Mouse (Mus musculus) T-cell, adult 2 months (primary cell): Measurements from ENCODE around the gene Fndc4.

ENCODE experiments used
- DNase-seq: peaks from one replicate; pipeline ENCODE4 v3.0.0; 2022; ENCODE audit warnings: low spot score

Gene Fndc4

DNA sequence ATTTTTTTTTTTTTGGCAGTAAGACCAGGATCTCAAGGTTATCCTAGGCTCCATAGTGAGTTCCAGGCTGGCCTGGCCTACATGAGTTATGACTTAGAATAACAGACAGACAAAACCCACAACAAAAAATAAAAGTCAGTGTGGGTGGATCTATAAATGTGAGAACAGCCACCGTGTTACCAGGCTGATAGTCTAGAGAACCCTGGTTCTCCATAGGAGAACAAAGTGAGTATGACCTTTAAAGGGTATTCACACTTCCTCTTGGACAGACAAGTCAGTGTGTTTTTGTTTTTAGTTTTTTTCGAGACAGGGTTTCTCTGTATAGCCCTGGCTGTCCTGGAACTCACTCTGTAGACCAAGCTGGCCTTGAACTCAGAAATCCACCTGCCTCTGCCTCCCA lies 39.9 kb downstream of the Fndc4 start:
- no peak for DNase-seq

DNA sequence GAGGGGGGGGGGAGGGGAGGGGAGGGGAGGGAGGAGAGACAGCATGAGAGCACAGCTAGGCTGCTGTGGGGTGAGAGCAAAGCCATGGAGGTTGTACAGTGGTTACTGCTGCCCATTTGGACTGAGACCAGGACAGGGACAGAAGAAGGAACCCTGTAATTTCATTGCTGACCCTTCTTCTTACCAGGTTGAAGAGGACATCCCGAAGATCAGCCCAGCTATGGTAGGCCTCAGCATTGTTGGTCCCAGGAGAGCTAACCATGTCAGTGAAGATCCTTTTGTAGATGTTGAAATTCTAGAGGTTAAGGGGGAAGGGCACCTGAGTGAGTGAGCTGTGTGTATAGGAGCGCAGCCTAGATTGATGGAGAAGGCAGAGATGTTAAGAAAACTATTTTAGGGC lies 40.5 kb downstream of the Fndc4 start:
- no peak for DNase-seq

DNA sequence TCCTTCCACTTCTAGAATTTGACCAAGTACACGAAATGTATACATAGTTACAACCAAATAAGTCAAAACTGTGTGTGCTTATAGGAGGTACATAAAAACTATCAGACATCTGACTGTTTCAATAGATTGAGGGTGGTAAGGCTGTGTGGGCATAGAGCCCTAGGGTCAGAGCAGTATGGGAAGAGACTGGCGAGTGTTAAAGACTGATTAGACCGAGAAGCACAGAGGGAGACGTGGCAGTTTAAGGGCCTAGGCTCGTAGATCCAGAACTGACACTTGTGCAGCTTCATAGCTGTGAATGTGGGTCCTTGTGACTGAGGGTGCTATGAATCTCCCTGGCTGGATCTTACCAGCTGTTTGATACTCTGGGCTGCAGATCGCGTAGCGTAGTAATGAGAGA lies 41.0 kb downstream of the Fndc4 start:
- no peak for DNase-seq

DNA sequence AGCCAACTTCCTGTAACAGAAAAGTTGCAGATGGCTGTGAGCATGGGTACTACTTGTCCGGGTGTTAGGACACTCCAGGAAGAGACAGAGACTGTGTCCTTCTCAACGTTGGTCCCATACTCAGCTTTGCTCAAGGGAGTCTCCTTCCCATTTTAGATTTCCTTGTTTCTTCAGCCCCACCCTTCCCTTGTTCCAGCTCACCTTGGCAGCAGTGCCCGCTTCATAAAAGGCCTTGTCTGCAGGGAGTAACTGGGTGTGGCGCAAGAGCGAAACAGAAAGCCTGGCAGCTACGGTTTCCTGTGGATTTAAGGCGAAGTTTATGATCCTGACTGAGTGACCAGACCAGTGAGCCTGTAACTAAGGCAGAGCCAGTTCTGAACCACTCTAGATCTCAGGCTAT lies 41.4 kb downstream of the Fndc4 start:
- no peak for DNase-seq

DNA sequence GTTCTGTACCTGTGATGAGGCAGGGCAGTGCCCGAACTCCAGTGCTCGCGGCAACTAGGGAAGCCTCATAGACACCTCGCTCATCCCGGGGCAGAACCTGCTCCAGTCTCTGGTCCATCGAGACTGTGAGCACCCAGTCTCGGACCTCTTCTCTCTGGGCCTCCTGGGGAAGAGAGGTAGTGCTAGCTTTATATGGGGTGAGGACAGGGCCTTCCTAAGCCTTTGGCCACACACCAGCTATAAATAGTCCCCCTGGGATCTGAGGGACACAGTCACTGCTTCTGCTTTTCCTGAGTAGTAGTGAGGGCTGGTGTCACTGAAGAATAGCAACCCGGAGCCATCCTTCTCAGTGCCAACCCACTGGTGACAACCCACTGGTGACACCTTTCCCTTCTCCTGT lies 42.1 kb downstream of the Fndc4 start:
- no peak for DNase-seq

DNA sequence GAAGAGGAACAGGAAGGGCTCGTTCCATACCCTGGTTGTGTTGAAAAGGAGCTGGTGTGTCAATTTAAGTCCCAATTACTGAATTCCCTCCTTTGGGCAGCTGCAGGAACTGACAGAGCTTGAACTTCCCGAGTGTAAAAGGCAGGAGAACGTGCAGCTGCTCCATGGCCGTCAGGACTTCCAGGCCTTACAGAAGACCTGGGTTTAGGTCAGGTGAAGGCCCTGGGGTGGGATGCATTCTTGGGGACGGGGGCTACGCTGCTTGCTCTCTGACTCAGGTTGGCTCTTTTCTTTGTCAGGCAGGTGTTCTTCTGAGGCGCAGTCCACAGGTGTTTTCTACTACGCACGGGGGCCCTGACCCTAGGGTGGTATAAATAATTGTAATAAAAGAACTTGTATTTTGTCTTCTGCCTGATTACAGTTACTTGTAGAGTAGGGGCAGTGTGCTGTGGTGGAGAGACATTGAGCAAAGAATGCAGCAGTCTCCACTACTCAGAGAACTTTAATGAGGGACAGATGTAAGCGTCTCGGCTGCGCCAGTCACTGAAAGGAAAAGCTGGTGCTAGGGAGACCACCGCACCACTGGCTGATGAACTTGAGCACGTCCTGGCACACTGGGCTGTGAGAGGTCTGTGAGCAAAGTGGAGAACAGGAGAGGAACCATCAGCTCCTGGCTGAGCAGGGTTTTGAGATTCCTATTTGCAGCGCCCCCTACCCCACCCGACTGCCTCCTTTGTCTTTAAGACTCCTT lies 42.9 kb downstream of the Fndc4 start:
- DNase-seq = no peak

DNA sequence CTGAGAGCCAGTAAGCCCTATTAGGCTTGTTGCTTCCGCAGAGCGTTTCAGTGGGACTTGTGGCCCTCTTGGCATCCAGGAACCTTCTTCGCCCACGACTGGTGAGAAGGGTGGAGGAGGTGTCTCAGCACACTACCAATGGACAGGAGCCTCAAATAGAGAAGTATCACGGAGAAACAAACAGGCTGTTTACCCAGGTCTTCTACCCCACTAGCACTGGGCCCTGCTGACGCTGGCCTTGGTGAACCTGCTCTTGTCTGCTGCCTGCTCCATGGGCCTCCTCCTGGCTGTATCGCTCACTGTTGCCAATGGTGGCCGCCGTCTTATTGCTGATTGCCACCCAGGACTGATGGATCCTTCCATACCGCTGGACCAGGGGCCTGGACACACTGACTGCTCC lies 43.7 kb downstream of the Fndc4 start:
- no peak for DNase-seq

DNA sequence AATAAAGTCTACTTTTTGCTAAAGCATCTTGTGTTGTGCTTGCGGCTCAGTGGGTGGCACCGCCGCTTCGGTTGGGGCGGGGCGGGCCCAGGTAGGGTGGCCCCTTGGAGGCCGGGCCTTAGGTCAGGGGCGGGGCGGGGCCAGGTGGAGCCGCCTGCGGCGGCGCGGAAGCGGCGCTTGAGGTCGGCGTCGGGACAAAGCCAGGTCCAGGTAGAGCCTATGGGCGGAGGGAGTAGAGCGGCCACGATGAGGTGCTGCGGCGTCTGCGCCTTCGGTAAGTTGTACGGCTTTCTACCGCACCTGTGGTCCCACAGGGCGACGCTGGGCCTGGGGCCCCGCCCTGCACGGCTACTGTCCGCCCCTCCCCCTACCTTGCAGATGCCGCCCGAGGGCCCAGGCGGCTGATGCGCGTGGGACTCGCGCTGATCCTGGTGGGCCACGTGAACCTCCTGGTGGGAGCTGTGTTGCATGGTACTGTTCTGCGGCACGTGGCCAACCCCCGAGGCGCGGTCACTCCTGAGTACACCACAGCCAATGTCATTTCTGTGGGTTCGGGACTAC lies 44.3 kb downstream of the Fndc4 start, which contains the start of gene Krtcap3:
Gene Krtcap3, plus strand, starts transcription at position 151 of the 561 bp plus-strand sequence.
- DNase-seq = peak; percentile 20

DNA sequence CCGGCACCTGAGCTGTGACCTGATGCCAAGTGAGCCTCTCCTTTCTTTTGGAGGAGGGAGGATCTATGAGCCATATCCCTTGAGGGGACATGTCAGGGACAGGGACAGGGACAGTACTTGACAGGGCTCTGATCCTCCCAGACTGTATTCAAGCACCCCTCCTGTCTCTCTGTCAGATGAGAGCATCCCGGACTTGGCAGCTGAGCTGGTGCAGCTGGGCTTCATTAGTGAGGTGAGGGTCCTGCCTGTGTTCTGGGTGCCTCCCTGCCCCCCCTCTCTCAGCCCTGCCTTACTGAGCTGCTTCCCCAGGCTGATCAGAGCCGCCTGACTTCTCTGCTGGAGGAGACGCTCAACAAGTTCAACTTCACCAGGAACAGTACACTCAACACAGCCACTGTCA lies 45.2 kb downstream of the Fndc4 start:
- DNase-seq = no peak
